Mouse (Mus musculus): ENCODE results near the gene Col5a2.

DNA sequence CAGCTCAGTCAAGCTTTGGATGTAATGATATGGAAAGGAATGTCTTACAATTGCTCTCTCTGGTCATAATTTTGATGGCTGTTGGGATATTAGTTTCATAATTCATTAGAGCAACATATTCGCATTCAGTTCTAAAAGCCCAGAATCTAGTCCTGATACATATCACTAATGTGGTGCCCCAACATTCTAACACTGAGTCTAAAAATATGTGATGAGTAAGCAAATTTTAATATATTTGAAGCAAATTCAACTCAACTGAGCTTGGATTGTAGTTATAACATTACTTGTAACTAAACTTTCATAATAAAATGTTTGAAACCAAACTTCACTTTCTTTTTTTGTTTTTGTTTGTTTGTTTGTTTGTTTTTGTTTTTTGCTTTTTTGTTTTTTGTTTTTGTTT is 173.9 kb downstream of the Col5a2 start:
- TF ChIP-seq CTCF (IDR thresholded peaks at IDR 0.05) (no peak), EP300 (IDR thresholded peaks at IDR 0.05) (no peak)

Measured in lung, postnatal 0 days (tissue).